Mouse (Mus musculus) left cerebral cortex, adult 11 months (tissue): Measurements from ENCODE around the gene Sin3a.
A peak's percentile ranks its signal among the peaks of the same experiment; 100 is the strongest.

Experiments used
- DNase-seq: peaks from one replicate; pipeline ENCODE4 v3.0.0; 2022; ENCODE audit warnings: low spot score

Gene Sin3a

DNA sequence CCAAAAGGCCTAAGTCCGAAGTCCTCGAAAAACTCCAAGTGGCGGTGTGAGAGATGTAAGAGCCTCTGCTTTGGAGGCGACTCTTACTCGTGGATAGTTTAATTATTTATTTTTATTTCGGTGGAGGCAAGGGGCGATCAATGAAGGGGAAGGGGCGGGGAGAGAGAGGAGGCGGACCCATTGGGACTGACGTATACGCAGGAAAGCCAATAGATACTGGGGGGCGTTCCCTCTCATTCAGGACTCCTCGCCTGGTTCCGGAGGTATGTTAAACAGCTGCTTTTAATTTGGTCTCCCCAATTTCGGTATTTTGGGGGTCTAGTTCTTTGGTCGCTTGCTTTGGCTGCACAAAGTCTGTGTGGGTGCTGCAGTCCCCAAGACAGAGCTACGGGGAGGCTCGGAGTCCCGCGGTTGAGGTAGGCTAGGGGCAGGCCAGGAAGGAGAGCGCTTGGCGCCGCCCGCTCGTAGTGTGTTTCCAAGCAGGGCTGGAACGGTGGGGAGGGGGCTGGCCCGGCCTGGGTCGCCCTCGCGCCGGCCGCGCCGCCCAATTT, at the start of gene Sin3a:
TSS of gene Sin3a (plus strand) at position 240 of the 551 bp plus-strand sequence.
- DNase-seq = peak; percentile 68

DNA sequence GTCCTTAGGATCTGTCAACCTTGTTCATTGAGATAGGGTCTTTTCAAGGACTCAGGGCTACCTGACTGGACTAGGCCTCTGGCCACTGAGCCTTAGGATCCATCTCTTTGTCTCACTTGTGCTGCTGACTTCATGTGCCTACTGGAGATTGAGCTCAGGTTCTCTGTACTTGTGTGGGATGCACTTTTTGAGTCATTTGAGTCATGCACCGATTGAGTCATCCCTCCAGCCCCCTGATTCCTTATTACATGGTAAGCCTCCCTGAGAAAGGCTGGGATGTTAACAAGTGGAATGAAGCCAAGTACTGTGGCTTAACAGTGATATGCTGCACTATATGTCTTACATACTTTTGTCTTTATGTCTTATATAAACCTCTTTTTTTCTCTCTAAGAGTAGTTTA, 40.1 kb upstream of the Sin3a start:
- DNase-seq = peak; percentile 26

DNA sequence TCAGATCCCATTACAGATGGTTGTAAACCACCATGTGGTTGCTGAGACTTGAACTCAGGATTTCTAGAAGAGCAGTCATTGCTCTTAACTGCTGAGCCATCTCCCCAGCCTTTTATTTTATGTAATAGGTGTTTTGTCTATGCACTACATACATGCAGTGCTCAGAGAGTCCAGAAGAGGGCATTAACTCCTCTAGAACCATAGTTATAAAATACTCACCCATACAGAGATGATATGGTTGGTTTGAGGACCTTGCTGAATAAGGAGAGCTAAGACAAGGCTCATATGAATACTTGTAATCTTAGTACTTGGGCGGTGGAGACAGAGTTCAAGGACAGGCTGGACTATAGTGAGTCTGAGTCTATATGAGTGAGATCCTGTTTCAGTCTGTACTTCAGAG, 15.6 kb upstream of the Sin3a start:
- DNase-seq = no peak

DNA sequence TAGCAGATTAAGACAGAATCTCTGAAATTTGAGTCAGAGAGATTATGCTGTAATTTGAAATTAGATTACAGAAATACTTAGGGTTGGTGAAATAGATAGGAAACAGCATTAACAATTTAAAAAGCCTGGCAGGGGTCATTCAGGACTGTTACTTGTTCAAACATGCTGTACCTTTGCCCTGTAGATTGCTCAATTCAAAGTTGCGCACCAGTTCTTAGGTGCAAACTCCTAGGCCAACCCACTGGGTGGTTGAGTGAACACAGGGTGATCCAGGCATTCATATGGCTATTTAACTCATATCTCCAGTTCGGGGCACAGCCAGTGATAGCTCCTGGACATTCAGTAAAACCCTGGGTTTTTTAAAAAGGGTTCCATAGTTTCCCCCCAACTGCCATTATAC, 7.7 kb upstream of the Sin3a start:
- DNase-seq = no peak

DNA sequence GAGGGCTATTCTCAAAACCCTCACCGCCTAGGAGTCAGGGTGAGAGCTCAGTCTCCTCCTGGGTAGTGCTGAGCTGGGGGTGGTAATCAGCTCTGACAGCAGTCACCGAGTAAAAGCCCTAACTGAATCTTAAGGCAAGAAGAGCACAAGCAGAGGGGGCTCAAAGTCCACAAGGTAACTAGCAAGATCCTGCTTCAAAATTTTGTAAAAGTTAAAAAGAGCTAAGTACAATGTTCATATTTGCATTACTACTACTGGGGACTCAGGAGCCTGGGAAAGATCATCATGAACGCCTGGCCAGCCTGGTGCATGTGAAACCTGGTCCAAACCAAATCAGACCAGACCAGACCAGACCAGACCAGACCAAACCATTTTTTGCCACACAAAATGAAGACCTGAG, 3.6 kb upstream of the Sin3a start:
- no peak for DNase-seq

DNA sequence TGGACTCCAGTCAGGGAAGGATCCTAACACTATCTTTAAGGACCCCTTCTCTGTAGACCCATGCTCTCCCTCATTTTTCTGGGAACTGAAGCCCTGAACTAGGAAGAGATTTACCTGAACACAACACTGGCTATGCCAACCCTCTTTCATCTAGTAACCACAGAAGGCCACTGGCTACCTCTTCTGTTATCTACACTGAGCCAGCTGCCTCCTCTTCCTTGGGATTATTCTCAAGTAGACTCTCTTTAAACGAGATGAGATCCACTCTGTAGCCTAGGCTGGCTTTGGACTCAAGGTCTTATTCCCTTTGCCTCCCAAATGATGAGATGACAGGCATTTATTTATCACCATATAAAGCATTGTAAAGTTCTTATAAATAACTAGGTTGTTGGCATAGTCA, 1.6 kb upstream of the Sin3a start:
- DNase-seq = no peak

DNA sequence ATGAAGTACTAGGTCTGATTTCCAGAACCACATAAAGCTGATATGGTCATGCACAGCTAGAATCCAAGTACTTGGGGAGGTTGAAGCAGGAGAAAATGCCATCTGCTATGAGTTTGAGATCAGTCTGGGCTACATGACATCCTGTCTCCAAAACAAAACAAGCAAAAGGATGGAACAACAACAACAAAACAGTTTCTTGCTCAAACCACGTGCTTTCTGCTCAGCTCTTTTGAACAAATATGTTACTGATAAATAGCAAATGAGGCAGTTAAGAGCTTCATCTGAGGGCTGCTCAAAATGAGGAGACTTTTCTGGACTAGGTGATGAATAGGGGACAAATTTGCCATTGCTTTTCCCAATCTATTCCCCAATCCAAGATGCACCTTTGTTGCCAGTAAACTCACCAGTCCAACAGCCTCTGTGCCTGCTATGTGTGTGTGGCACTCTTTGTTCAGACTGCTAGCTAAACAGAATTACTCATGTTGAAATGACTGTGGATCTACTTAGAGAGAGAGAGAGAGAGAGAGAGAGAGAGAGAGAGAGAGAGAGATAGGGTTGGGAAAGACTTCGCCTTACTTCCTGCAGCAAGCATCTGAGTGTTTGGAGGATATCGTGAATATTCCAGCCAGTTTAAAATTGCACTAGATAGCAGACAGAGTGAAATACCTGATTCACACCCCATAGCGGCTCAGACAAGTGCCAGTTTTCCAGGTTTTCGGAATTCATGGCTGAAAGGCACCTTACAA, 867 bp upstream of the Sin3a start:
- DNase-seq = no peak

DNA sequence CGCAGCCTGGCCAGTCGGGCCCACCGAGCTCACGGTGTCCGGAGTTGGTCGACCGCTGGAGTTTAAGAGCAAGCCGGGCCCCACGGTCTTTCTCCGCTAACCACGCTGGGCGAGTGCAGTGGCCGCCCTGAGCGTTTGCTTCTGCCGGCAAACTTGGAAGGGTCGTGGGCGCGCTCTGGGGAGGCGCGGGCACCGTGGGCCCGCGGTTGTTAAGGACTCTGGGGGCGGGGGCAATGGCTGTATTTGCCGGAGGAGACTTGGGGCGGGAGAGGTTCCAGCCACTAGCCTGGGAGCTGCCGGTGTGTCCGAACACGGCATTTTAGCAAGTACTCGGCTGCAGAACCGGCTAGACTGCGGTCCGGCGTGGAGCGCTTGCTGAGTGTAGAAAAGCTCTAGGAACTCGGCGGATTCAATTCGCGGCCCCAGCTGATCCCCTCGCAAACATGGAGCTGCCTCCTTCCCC, 717 bp downstream of the Sin3a start:
- DNase-seq = peak; percentile 28

DNA sequence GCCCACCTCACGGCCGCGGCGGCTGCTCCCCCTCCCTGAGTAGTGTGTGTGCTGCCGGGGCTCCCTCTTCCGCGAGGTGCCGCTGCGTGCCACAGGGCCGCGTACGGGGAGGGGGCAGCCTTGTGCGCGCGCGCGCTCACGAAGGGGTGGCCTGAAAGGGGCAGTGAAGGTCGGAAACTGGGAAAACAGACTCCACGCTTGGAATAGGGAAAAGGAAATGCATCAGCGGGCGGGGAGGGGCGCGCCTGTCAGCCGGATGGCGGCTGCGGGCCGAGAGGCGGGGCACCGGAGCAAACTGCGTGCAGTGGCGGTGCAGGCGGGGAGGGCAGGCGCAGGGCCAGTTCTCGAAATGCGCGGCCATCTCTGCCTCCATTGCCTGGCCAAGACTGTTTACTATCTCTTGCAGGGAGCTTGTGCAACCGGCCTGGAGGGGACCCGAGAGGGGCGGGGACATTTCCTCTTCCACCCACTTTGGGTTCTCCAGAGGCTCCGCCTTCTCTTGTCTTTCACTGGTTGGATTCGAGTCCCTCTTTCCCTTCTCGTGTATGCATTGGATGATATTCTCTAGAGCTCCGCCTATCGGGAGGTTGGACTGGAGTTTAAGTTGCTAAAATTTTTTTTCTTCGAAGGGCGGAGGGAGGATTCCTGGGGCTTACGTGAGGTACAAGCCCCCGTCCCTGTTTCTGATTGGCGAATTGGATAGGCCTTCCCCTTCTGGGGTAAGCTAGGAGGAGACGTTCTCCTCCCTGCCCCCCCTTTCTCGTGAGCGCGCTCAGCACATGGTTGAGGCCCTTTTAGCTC, 1.3 kb downstream of the Sin3a start:
- DNase-seq = peak; percentile 99

DNA sequence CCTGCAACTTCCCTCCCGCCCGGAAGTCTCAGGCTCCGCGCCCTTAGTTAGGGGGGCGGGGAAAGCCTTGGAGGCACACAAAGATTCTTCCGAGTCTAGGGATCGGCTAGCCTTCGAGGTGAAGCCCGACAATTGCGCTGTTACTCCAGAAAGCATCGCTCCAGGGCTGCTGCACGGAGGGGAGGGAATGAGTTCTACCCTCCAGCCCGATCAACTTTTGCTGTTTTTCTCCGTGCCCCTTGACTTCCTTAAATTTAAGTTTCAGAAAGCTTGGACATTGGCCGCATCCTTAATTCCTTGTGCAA, 1.9 kb downstream of the Sin3a start:
- no peak for DNase-seq

DNA sequence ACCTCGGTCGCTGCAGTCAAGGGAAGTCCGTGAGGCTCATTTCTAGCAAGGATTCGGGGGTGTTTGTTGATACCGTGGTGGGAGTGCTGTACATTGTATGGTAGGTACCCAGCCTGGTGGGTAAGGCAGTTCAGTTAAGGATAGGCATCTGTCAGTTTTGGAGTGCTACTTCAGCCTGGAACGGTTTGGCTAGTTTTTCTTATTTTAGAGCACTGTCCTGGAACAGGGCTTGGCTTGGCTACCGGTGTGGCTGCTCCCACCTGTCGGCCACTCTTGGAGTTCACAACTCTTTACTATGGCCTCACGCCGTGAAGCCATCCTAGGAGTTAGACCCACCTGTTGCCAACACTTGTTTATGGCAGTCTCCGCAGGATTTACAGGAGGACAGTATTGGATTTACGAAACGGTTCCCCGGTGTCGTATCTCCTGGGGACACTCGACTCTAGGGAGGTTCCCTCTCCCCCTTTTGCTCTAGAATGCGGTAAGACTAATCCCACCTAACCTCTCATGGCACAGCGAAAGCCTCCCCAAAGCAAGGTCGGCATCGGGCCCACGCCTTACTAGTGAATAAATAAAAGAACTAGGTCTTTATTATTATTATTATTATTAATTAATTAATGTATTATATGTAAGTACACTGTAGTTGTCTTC, 2.5 kb downstream of the Sin3a start:
- no peak for DNase-seq

DNA sequence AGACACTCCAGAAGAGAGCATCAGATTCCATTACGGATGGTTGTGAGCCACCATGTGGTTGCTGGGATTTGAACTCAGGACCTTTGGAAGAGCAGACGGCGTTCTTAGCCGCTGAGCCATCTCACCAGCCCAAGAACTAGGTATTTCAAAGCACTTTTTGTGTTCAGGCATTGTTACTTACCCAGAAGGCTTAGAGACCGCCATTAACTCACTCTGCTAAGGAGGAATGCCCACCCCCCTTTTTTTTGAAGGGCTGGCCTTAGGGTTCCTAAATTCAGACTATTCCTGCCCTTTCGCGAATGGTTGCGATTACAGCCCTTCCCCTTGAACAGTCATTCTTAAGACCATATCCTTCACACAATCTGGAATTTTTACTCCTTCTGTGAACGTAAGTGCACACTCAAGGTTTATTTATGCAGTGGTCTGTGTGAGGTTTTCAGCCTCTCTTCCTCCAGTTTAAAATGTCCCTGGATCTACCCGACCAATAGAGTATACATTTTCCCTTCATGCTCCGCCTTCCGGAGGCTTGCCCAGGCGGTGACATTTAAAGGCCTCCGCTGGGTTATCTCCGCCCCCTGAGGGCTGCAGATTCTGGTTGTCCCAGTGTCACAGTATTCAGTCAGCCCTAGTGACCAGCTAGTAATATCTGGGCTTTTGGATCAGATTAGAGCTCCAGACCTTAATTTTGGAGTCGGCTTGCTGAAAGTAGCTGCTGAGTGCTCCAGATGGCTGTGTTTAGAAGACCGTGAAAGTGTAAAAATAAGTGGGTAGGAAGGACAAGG, 3.2 kb downstream of the Sin3a start:
- peak; percentile 59 for DNase-seq

DNA sequence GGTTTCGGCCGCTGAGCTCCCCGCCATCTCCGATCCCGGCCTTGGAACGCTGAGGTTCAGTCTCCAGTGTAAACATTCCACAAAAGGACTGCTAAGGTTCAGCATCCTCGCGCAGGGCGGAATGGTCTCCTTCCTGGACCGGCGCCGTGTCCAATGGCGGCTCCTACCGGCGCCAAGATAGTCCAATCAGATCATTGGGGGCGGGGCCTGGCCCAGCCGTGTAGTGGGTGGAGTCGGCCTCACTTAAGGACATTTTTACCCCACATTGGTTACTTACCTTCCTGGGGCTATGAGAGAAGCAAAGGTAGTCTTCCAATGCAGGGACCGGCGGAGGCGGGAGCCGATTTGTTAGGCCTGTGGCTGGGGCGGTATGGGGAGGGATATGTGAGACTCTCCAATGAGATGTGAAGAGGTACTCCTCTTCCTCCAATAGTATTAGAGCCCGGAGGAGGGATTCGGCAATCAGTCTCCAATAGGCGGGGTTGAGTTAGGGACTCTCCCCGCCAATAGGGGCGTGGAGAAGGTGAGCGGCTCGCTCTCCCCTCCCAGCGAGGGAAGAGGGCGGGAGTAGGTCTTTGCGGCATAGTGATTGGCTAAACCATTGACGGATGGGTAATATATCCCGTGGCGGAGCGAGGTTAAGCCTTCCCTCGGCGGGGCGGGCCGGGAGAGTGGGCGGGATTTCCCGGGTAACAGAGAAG, 4.0 kb downstream of the Sin3a start:
- peak; percentile 99 for DNase-seq

DNA sequence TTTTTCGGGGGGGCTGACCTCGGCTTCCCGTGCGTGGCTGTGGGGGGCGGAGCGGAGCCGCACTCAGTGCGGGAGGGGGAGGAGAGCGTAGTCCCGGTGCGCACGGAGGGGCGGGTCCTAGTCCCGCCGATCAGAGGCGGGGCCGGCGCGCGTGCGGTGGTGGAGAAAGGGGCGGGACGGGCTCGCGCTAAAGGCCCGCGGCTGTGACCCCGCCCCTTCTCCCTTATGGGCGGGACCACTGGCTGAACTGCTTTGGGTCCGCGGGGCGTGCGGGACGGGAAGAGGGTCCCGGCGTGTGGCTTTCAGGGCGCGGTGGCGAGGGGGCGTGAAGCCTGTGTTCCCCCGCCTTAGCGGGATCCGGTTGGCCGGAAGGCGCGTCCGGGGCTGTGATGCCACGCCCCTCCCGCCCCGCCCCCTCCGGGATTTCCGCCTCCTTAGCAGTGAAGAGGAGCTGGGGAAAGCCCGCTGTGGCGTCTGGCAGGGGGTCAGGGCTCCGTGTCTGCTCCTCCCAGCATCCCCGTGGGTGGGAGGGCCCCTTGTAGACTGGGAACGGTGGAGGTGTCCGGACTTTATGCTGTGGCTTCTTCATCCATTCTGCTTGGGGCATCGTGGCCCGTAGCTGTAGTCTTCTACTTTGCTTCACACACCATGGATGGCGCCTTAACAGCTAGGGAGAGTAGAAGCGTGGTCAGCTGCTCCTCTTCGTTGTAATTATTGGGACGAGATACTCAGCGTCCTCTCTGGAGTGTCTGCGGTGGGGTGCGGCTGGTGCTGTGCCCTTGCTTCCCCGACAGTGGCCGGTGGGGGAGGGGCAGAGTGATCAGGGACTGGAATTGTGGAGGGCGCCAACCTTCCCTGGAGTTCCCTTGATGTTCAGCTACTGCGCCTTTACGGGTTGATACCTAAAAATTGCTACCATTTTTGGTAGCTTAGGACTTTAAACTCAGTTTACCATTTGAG, 5.1 kb downstream of the Sin3a start:
- peak; percentile 84 for DNase-seq

DNA sequence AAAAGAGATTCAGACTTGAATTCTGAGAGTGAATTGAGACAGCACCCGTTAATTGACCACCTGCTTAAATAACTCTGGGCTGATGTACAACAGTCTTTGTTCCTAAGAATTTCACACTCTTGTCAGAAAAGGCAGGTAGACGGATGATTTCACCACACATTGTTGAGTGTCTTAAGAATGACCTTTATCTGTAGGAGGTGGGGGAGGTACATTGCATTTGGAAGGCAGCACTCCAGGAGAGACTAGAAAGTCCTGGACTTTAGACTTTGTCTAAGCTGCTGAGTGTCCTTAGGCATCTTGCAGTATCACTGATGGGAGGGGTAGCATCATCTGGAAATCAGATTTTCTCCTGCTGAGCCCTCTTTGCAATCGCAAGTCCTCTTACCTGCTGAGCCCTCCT, 10.4 kb downstream of the Sin3a start:
- no peak for DNase-seq

DNA sequence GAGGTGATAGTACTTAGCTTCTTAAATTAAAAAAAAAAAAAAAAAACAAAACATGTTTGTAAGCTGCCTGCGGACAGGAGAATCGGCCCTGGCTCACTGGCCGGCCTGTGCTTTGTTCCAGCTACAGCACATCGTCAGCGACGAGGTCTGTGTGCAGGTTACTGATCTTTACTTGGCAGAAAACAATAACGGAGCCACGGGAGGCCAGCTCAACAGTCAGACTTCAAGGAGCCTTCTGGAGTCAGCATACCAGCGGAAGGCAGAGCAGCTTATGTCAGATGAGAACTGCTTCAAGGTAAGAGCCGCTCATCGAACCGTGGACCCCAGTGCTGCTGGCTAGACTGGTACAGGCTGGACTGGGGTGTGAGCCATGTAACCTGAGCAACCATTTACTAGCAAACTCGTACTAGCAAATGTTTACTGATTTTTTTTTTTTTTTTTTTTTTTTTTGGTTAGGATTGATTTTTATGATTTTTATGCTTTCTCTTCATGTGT, 45.5 kb downstream of the Sin3a start:
- DNase-seq = no peak

DNA sequence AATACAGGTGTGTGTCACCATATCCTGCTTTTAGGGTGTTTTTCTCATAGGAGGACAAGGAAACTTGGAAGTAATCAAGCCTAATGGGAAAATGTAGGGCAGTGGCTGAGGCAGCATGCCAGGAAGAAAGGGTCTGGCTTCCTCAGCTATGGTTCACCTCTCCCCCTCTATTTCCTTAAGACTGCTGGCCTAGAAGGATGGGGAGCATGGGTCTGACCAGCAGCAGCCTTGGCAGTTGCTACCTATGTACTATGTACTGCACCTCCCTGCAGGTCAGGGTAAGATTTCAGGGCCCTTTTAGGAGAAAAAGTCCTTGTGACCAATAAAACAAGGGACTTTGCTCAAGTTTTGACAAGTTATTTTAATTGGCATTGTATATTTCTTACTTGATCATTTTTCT, 57.8 kb downstream of the Sin3a start:
- DNase-seq = no peak

DNA sequence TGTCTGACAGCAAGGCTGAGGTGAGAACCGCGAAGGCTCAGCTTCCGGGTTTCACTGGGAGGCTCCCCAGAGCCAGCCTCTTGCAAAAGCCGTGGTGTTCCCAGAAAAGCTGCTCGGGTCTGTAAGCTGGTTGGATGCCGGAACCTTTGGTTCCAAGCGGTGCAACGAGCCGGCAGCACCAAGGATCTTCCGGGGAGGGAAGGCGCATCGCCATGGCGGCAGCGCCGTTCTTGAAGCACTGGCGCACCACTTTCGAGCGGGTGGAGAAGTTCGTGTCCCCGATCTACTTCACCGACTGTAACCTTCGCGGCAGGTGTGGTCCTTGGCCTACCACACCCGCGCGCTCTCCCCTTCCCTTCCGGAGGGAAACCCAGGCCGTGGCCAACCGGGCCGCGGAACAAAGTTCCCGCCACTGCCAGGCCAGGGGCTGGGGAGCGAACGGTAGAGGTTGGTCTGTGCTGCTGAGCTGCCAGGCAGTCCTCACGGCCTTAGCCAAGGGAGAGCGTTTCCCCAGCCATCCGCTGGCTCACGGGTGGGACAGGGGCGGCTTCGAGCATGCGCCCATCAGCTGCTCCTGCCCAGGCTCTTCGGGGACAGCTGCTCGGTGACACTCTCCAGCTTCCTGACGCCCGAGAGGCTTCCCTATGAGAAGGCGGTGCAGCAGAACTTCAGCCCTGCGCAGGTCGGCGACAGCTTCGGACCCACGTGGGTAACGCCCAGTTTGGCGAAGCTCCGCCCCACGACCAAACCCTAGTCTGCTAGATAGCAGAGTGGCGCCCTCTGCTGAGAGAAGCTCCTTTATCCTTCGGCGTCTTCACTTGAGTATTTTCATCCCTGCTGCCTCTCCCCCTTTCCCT, 59.0 kb downstream of the Sin3a start, which contains the start of gene Man2c1:
TSS of gene Man2c1 (plus strand) at position 114 of the 857 bp plus-strand sequence.
- peak; percentile 90 for DNase-seq

DNA sequence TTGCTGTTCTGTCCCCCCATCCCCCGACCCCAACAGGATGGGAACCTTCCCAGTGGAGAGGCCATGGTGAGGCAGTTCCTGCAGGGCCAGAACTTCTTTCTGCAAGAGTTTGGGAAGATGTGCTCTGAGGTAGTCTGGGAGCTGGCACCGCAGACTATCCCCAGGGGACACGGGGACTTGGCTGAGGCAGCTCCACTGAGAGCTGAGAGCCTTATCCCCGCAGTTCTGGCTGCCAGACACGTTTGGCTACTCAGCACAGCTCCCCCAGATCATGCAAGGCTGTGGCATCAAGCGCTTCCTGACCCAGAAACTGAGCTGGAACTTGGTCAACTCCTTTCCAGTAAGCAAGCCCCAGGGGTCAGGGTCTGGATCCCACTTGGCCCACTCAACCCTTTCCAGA, 65.4 kb downstream of the Sin3a start:
- no peak for DNase-seq
